Mouse (Mus musculus): ENCODE measurements at regions not wholly inside any gene's neighbourhood (a gene's known extent, or its start where the extent isn't known, plus 50 kb on each side); places are given as distances from the start of the nearest gene placed in this dataset.

- Histone ChIP-seq H3K4me3 (ENCODE audit: control insufficient read depth in 1 of 2, insufficient read depth in 1 of 2, low read depth in 2 of 2, low read length in 2 of 2) (no peak overlapping the region), H3K9ac (ENCODE audit: control insufficient read depth, low read depth, low read length, poor library complexity, severe bottlenecking) (no peak overlapping the region), H3K4me1 (ENCODE audit: control insufficient read depth in 1 of 2, insufficient read depth in 2 of 2, low read length in 2 of 2) (no peaks in the 10 kb centered on the region), H3K36me3 (ENCODE audit: control insufficient read depth in 1 of 2, insufficient read depth in 2 of 2, low read length in 2 of 2) (no peaks in the 10 kb centered on the region), H3K27ac (ENCODE audit: control insufficient read depth, low read depth, low read length) (no peak overlapping the region), H3K27me3 (ENCODE audit: control insufficient read depth in 1 of 2, insufficient read depth in 2 of 2, low read length in 2 of 2) (no peaks in the 10 kb centered on the region), H3K79me2 (ENCODE audit: control insufficient read depth, insufficient read depth, low read length, poor library complexity) (no peaks in the 10 kb centered on the region), H3K9me3 (replicated peaks; ENCODE audit: insufficient read depth, low read length) (no peaks in the 10 kb centered on the region)
- TF ChIP-seq POLR2AphosphoS2 (IDR thresholded peaks at IDR 0.05; ENCODE audit: low read length): no peak
- TF ChIP-seq RAD21 (IDR thresholded peaks at IDR 0.05; ENCODE audit: low read depth, low read length): no peak
- no peak for TF ChIP-seq CHD2 (IDR thresholded peaks at IDR 0.05; ENCODE audit: low read length)
- TF ChIP-seq ZNF384 (IDR thresholded peaks at IDR 0.05; ENCODE audit: low read depth, low read length): no peak
- DNase-seq (ENCODE audit: low read depth, low spot score): no peak
Measured at GRCm38 (mm10) chr15:49653728-49654127, 4231.0 kb upstream of the Gm7489 start.

- H3K27ac ChIP-seq (ENCODE audit: control insufficient read depth, low read depth, low read length): no peak overlapping the region
- H3K4me1 ChIP-seq (ENCODE audit: control insufficient read depth in 1 of 2, insufficient read depth in 2 of 2, low read length in 2 of 2): no peaks in the 10 kb centered on the region
- no peaks in the 10 kb centered on the region for H3K79me2 ChIP-seq (ENCODE audit: control insufficient read depth, insufficient read depth, low read length, poor library complexity)
- no peaks in the 10 kb centered on the region for H3K36me3 ChIP-seq (ENCODE audit: control insufficient read depth in 1 of 2, insufficient read depth in 2 of 2, low read length in 2 of 2)
- H3K9ac ChIP-seq (ENCODE audit: control insufficient read depth, low read depth, low read length, poor library complexity, severe bottlenecking): no peak overlapping the region
- H3K9me3 ChIP-seq (replicated peaks; ENCODE audit: insufficient read depth, low read length): no peaks in the 10 kb centered on the region
- H3K27me3 ChIP-seq (ENCODE audit: control insufficient read depth in 1 of 2, insufficient read depth in 2 of 2, low read length in 2 of 2): no peaks in the 10 kb centered on the region
- DNase-seq (ENCODE audit: low read depth, low spot score): no peak
- no peak overlapping the region for H3K4me3 ChIP-seq (ENCODE audit: control insufficient read depth in 1 of 2, insufficient read depth in 1 of 2, low read depth in 2 of 2, low read length in 2 of 2)
- no peak for TF ChIP-seq NRF1 (IDR thresholded peaks at IDR 0.05; ENCODE audit: insufficient read depth, low read depth, low read length, poor library complexity, severe bottlenecking)
- no peak for TF ChIP-seq JUND (IDR thresholded peaks at IDR 0.05; ENCODE audit: low read depth, low read length)
- no peak for TF ChIP-seq ZC3H11A (IDR thresholded peaks at IDR 0.05; ENCODE audit: low read depth, low read length)
- TF ChIP-seq SIN3A (IDR thresholded peaks at IDR 0.05; ENCODE audit: low read length): no peak
- no peak for TF ChIP-seq CHD2 (IDR thresholded peaks at IDR 0.05; ENCODE audit: low read length)
- TF ChIP-seq UBTF (IDR thresholded peaks at IDR 0.05; ENCODE audit: borderline replicate concordance, insufficient read depth, low read depth, low read length): no peak
Measured at GRCm38 (mm10) chr15:49664834-49665565, 4219.7 kb upstream of the Gm7489 start.
